Mouse (Mus musculus): ENCODE results near the gene Rfwd3. TPM values are rescaled to one million over a fixed set of nuclear protein-coding genes. Genes with fewer than 3 reads are reported as not detected.
"Not testable (repeated sequence)": the region's sequence is repeated elsewhere in the genome, so short reads cannot be mapped to it uniquely, and the experiment has no call there.

The Rfwd3 gene
- polyA plus RNA-seq, 1 experiment from 2014 or later = 33.5 TPM

DNA sequence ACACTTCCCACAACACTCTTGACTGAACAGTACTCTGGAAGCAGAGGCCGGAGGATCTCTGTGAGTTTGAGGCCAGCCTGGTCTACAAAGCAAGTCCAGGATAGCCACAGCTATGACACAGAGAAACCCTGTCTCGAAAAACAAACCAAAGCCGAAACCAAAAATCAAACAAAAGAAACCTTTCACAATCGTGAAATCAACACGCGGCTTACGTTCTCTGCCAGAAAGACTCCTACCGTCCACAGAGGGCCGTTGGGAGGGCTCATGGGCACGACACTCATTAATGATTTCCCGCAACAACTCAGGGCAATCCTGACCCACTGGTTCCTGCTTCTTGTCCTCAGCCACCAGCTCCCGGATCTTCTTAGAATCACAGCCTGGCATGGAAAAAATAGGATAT lies 14.7 kb upstream of the Rfwd3 start:
- Histone ChIP-seq H3K36me3 (ENCODE audit: control insufficient read depth, insufficient read depth) (no peaks in the 10 kb centered on the region), H3K27me3 (replicated peaks; ENCODE audit: control insufficient read depth, insufficient read depth, low read length) (no peaks in the 10 kb centered on the region), H3K9ac (replicated peaks; ENCODE audit: low read depth, low read length) (no peak overlapping the region), H3K4me1 (replicated peaks; ENCODE audit: control insufficient read depth, insufficient read depth, low read length) (no peaks in the 10 kb centered on the region), H3K27ac (ENCODE audit: low read length) (no peak overlapping the region), H3K4me3 (replicated peaks; ENCODE audit: low read length) (no peak overlapping the region), H3K4me2 (ENCODE audit: low read length) (no peak overlapping the region), H3K9me3 (ENCODE audit: control insufficient read depth, low read length) (no peaks in the 10 kb centered on the region)
- ATAC-seq = no peak
- WGBS = 86% methylated on average over 12 of the region's 12 CpGs

DNA sequence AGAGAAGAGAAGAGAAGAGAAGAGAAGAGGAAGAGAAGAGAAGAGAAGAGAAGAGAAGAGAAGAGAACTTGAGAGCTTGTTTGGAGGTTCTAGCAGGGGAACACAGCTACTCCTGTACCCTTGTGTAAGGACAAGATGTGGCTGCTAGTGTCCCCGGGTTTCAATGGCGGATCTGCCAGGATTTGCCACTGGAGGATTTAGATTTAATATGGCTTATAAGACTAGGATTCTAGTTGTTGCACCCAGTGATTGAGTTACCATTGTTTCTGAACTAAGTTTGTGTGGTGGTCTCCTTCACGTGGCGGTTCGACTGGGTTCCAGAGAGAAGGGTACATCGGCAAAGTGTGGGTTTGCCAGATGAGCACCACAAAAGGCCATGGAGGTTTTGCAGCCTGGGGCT lies 13.9 kb upstream of the Rfwd3 start:
- not testable (repeated sequence) for H3K4me2 ChIP-seq (ENCODE audit: low read length); ATAC-seq; H3K4me1 ChIP-seq (replicated peaks; ENCODE audit: control insufficient read depth, insufficient read depth, low read length); H3K9ac ChIP-seq (replicated peaks; ENCODE audit: low read depth, low read length); H3K4me3 ChIP-seq (replicated peaks; ENCODE audit: low read length); H3K27ac ChIP-seq (ENCODE audit: low read length); H3K27me3 ChIP-seq (replicated peaks; ENCODE audit: control insufficient read depth, insufficient read depth, low read length); H3K36me3 ChIP-seq (ENCODE audit: control insufficient read depth, insufficient read depth); H3K9me3 ChIP-seq (ENCODE audit: control insufficient read depth, low read length)
- WGBS = 96% methylated on average over 6 of the region's 6 CpGs

DNA sequence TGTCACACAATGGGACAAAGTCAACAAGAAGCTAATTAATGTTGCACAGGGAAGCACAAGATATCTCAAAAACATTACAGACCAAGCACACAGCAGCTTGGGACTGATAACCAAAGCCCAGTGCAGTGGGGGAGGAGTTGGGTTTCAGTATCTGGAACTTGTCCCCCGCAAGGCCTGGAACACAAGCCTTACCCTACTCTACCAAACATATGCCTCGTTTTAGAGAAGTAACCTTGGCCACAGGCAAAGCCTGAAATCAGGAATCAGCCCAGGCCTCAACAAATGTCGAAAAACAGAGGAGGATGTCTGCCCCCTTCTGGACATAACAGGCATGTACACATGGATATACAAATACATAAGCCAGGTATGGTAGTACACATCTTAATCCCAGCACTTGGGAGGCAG lies 12.7 kb upstream of the Rfwd3 start:
- no peak overlapping the region for H3K4me3 ChIP-seq (replicated peaks; ENCODE audit: low read length)
- no peak for ATAC-seq
- 74% methylated on average over 3 of the region's 3 CpGs for WGBS
- H3K36me3 ChIP-seq (ENCODE audit: control insufficient read depth, insufficient read depth) = no peaks in the 10 kb centered on the region
- no peaks in the 10 kb centered on the region for H3K9me3 ChIP-seq (ENCODE audit: control insufficient read depth, low read length)
- H3K9ac ChIP-seq (replicated peaks; ENCODE audit: low read depth, low read length) = no peak overlapping the region
- no peak overlapping the region for H3K27ac ChIP-seq (ENCODE audit: low read length)
- no peak overlapping the region for H3K4me2 ChIP-seq (ENCODE audit: low read length)
- H3K4me1 ChIP-seq (replicated peaks; ENCODE audit: control insufficient read depth, insufficient read depth, low read length) = no peaks in the 10 kb centered on the region
- no peaks in the 10 kb centered on the region for H3K27me3 ChIP-seq (replicated peaks; ENCODE audit: control insufficient read depth, insufficient read depth, low read length)

GRCm38 (mm10) chr8:111310006-111310405 lies 10.0 kb upstream of the Rfwd3 start:
- not testable (repeated sequence) for H3K4me2 ChIP-seq (ENCODE audit: low read length); H3K9me3 ChIP-seq (ENCODE audit: control insufficient read depth, low read length); H3K4me1 ChIP-seq (replicated peaks; ENCODE audit: control insufficient read depth, insufficient read depth, low read length); H3K4me3 ChIP-seq (replicated peaks; ENCODE audit: low read length); H3K27ac ChIP-seq (ENCODE audit: low read length); H3K36me3 ChIP-seq (ENCODE audit: control insufficient read depth, insufficient read depth); H3K9ac ChIP-seq (replicated peaks; ENCODE audit: low read depth, low read length); ATAC-seq; H3K27me3 ChIP-seq (replicated peaks; ENCODE audit: control insufficient read depth, insufficient read depth, low read length)
- 89% methylated on average over 15 of the region's 15 CpGs for WGBS

DNA sequence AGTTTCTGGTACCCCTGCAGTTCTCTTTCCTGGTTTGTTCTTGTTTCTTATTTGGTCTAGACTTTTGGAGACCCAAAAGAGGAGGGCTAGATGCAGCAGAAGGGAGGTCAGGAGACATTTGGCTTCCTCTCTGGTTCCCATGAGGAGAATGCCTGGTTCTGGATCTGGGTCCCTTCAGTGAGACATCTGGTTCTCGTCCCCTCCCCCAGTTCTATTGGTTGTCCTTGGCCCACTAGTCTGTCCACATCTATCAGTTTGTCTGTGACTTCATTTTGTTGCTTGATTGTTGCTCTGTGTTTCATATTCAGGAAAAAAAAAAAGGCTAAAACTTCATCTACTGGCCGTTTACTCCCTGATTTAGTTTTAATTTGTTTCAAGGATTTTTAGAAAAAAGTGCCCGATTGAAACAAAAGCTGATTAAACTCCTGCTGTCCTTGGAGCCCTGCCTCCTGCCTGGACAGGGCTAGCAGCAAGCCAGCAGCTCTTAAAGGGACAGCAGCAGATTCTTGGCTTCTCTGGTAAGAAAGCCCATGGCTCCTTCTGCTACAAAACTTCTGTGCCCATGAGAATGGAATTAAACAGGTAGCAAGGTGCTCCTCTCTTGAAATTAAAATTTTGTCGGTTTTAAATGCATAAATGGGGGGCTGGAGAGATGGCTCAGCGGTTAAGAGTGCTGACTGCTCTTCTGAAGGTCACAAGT lies 5.2 kb upstream of the Rfwd3 start:
- Histone ChIP-seq H3K4me1 (replicated peaks; ENCODE audit: control insufficient read depth, insufficient read depth, low read length) (no peaks in the 10 kb centered on the region), H3K36me3 (ENCODE audit: control insufficient read depth, insufficient read depth) (no peaks in the 10 kb centered on the region), H3K9ac (replicated peaks; ENCODE audit: low read depth, low read length) (no peak overlapping the region), H3K9me3 (ENCODE audit: control insufficient read depth, low read length) (no peaks in the 10 kb centered on the region), H3K4me2 (ENCODE audit: low read length) (no peak overlapping the region), H3K27me3 (replicated peaks; ENCODE audit: control insufficient read depth, insufficient read depth, low read length) (no peaks in the 10 kb centered on the region), H3K27ac (ENCODE audit: low read length) (no peak overlapping the region), H3K4me3 (replicated peaks; ENCODE audit: low read length) (no peak overlapping the region)
- no peak for ATAC-seq
- 26% methylated on average over 5 of the region's 5 CpGs for WGBS

- Histone ChIP-seq H3K4me2 (ENCODE audit: low read length) (no peak overlapping the region), H3K9me3 (ENCODE audit: control insufficient read depth, low read length) (no peaks in the 10 kb centered on the region), H3K4me3 (replicated peaks; ENCODE audit: low read length) (no peak overlapping the region), H3K9ac (replicated peaks; ENCODE audit: low read depth, low read length) (no peak overlapping the region), H3K4me1 (replicated peaks; ENCODE audit: control insufficient read depth, insufficient read depth, low read length) (peaks cover under 1% of the 10 kb centered on the region; the same call in 1 of the 2 replicates), H3K27ac (ENCODE audit: low read length) (no peak overlapping the region), H3K27me3 (replicated peaks; ENCODE audit: control insufficient read depth, insufficient read depth, low read length) (no peaks in the 10 kb centered on the region), H3K36me3 (ENCODE audit: control insufficient read depth, insufficient read depth) (no peaks in the 10 kb centered on the region)
- ATAC-seq = no peak
- 91% methylated on average over 3 of the region's 3 CpGs for WGBS
Measured at GRCm38 (mm10) chr8:111304359-111304758, 4.3 kb upstream of the Rfwd3 start.

DNA sequence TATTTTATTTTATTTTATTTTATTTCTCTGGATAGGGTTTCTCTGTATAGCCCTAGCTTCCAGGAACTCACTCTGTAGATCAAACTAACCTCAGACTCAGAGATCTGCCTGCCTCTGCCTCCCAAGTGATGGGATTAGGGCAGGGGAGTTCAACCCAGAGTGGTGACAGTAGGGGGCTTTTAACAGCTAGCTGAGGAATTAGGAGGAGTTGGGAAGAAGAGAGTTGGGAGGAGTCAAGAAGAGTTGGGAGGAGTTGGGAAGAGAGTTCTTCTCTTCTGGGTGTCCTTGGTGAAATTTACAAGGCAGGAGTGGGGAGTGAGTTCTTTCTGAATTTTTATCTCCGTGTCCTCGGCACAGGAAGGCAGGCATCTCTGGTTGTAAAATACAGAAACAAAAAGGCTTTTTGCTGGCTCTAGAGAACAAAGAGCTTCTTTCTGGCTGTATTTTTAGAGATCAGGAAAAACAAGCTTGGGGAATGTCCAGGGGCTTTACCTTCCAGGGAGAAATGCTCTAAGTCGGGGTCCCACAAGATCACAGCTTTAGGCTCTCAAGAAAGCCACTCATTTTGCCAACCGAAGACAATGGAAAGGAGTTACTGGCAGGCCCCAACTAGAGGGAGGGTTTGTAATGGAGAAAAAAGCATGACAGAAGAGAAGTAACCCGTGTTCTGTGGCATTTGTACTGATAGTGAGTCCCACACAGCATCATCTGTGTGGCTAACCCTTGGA lies 3.2 kb upstream of the Rfwd3 start:
- not testable (repeated sequence) for H3K4me1 ChIP-seq (replicated peaks; ENCODE audit: control insufficient read depth, insufficient read depth, low read length); H3K27ac ChIP-seq (ENCODE audit: low read length); H3K9ac ChIP-seq (replicated peaks; ENCODE audit: low read depth, low read length); ATAC-seq; H3K36me3 ChIP-seq (ENCODE audit: control insufficient read depth, insufficient read depth); H3K9me3 ChIP-seq (ENCODE audit: control insufficient read depth, low read length); H3K4me2 ChIP-seq (ENCODE audit: low read length); H3K4me3 ChIP-seq (replicated peaks; ENCODE audit: low read length); H3K27me3 ChIP-seq (replicated peaks; ENCODE audit: control insufficient read depth, insufficient read depth, low read length)
- WGBS = 87% methylated on average over 5 of the region's 5 CpGs

GRCm38 (mm10) chr8:111300597-111301546 lies 850 bp upstream of the Rfwd3 start:
- H3K4me2 ChIP-seq (ENCODE audit: low read length) = peak overlapping the region; percentile 49
- WGBS = 70% methylated on average over 11 of the region's 11 CpGs
- ATAC-seq = no peak

GRCm38 (mm10) chr8:111299363-111299820 lies 630 bp downstream of the Rfwd3 start:
- under 1% methylated on average over 28 of the region's 28 CpGs for WGBS
- peak overlapping the region; percentile 66; the same call in 1 of the 2 replicates for H3K27ac ChIP-seq (ENCODE audit: low read length)
- ATAC-seq = no peak
- no peaks in the 10 kb centered on the region for H3K27me3 ChIP-seq (replicated peaks; ENCODE audit: control insufficient read depth, insufficient read depth, low read length)
- H3K36me3 ChIP-seq (ENCODE audit: control insufficient read depth, insufficient read depth) = peaks cover 6% of the 10 kb centered on the region
- peak overlapping the region; percentile 89 for H3K4me3 ChIP-seq (replicated peaks; ENCODE audit: low read length)
- H3K9ac ChIP-seq (replicated peaks; ENCODE audit: low read depth, low read length) = peak overlapping the region; percentile 90
- no peaks in the 10 kb centered on the region for H3K9me3 ChIP-seq (ENCODE audit: control insufficient read depth, low read length)
- H3K4me1 ChIP-seq (replicated peaks; ENCODE audit: control insufficient read depth, insufficient read depth, low read length) = peaks cover 11% of the 10 kb centered on the region
- peak overlapping the region; percentile 62 for H3K4me2 ChIP-seq (ENCODE audit: low read length)

More at GRCm38 (mm10) chr8:111300597-111301546, 850 bp upstream of the Rfwd3 start:
- H3K27me3 ChIP-seq (replicated peaks; ENCODE audit: control insufficient read depth, insufficient read depth, low read length) = no peaks in the 10 kb centered on the region
- H3K36me3 ChIP-seq (ENCODE audit: control insufficient read depth, insufficient read depth) = peaks cover 5% of the 10 kb centered on the region; the same call in 1 of the 2 replicates
- no peak overlapping the region for H3K27ac ChIP-seq (ENCODE audit: low read length)
- peaks cover 11% of the 10 kb centered on the region for H3K4me1 ChIP-seq (replicated peaks; ENCODE audit: control insufficient read depth, insufficient read depth, low read length)
- H3K4me3 ChIP-seq (replicated peaks; ENCODE audit: low read length) = peak overlapping the region; percentile 89
- H3K9me3 ChIP-seq (ENCODE audit: control insufficient read depth, low read length) = no peaks in the 10 kb centered on the region
- H3K9ac ChIP-seq (replicated peaks; ENCODE audit: low read depth, low read length) = no peak overlapping the region
